Comparison of ENCODE assay signal across 11 mouse cellular contexts in genomic region chr7:125478391-125478984, GRCm38 (mm10). TPM values are rescaled to one million over a fixed set of nuclear protein-coding genes. Genes with fewer than 3 reads are reported as not detected.
DNase-seq lines count a peak whose midpoint lies in the region; ATAC-seq and TF ChIP-seq lines count a peak whose summit lies in the region.
"Had no signal": no experiment of that assay in that cellular context is flagged by ENCODE, and none has a peak within 500 bp of the region (broad histone marks: within the 10 kb centered on the region; RNA-seq: fewer than 3 reads in every experiment).

No protein-coding gene starts in this region.

- H3K36me3 ChIP-seq in heart, embryonic 11.5 days (ENCODE audit: control insufficient read depth, insufficient read depth, low read length), result peaks cover 7% of the 10 kb centered on the region
- peaks cover 46% of the 10 kb centered on the region for H3K36me3 ChIP-seq in heart, embryonic 13.5 days
- no peaks in the 10 kb centered on the region; the same call in 1 of the 2 replicates for H3K36me3 ChIP-seq in liver, adult 2 months (ENCODE audit: control insufficient read depth, insufficient read depth, low read length)
- peaks cover 26% of the 10 kb centered on the region for H3K36me3 ChIP-seq in hindbrain, embryonic 14.5 days (replicated peaks; ENCODE audit: control insufficient read depth, insufficient read depth)
- peaks cover 35% of the 10 kb centered on the region for H3K36me3 ChIP-seq in forebrain, embryonic 13.5 days (ENCODE audit: poor library complexity, severe bottlenecking)

- 70% methylated on average over 7 of the region's 7 CpGs for WGBS in heart, embryonic 11.5 days (ENCODE audit: insufficient replicate concordance)
- WGBS in heart, embryonic 13.5 days, result 70% methylated on average over 7 of the region's 7 CpGs
- 76% methylated on average over 7 of the region's 7 CpGs for WGBS in liver, adult 2 months
- WGBS in hindbrain, embryonic 14.5 days, result 84% methylated on average over 7 of the region's 7 CpGs
- 86% methylated on average over 7 of the region's 7 CpGs for WGBS in forebrain, embryonic 13.5 days

- no peak overlapping the region for H3K9ac ChIP-seq in heart, embryonic 11.5 days (ENCODE audit: low read depth, low read length)
- peak overlapping the region; percentile 58; the same call in 1 of the 2 replicates for H3K9ac ChIP-seq in heart, embryonic 13.5 days
- no peak overlapping the region for H3K9ac ChIP-seq in liver, adult 2 months (ENCODE audit: low read depth, low read length)
- H3K9ac ChIP-seq in hindbrain, embryonic 14.5 days, result no peak overlapping the region
- H3K9ac ChIP-seq in forebrain, embryonic 13.5 days, result no peak overlapping the region

- TF ChIP-seq POLR2A in liver, adult 2 months (IDR thresholded peaks at IDR 0.05; ENCODE audit: extremely low read depth, insufficient read depth, low read length), result no peak

- H3K27me3 ChIP-seq in heart, embryonic 11.5 days (ENCODE audit: control insufficient read depth, insufficient read depth, low read length), result no peaks in the 10 kb centered on the region
- H3K27me3 ChIP-seq in heart, embryonic 13.5 days (replicated peaks), result no peaks in the 10 kb centered on the region
- H3K27me3 ChIP-seq in liver, adult 2 months (ENCODE audit: control insufficient read depth, insufficient read depth, low read length), result no peaks in the 10 kb centered on the region
- H3K27me3 ChIP-seq in hindbrain, embryonic 14.5 days (ENCODE audit: control insufficient read depth, insufficient read depth, low read length), result no peaks in the 10 kb centered on the region
- no peaks in the 10 kb centered on the region for H3K27me3 ChIP-seq in forebrain, embryonic 13.5 days

- peaks cover 32% of the 10 kb centered on the region for H3K4me1 ChIP-seq in heart, embryonic 11.5 days (ENCODE audit: control insufficient read depth, insufficient read depth, low read length)
- H3K4me1 ChIP-seq in heart, embryonic 13.5 days, result peaks cover 56% of the 10 kb centered on the region
- 0 out of 2 replicates have a peak, but pooled peaks cover 1% of the 10 kb centered on the region for H3K4me1 ChIP-seq in liver, adult 2 months (ENCODE audit: control insufficient read depth, insufficient read depth, low read length)
- H3K4me1 ChIP-seq in hindbrain, embryonic 14.5 days (replicated peaks; ENCODE audit: control insufficient read depth, insufficient read depth, low read length), result peaks cover 6% of the 10 kb centered on the region; the same call in 1 of the 2 replicates
- peaks cover 21% of the 10 kb centered on the region for H3K4me1 ChIP-seq in forebrain, embryonic 13.5 days

- H3K27ac ChIP-seq in heart, embryonic 11.5 days (ENCODE audit: low read depth, low read length), result 0 out of 2 replicates have a peak overlapping the region, but pooled peaks have one; percentile 10
- H3K27ac ChIP-seq in heart, embryonic 13.5 days (replicated peaks), result peak overlapping the region; percentile 45; the same call in 1 of the 2 replicates
- H3K27ac ChIP-seq in liver, adult 2 months (replicated peaks; ENCODE audit: insufficient read depth, low read depth, low read length), result no peak overlapping the region; the same call in 1 of the 2 replicates
- H3K27ac ChIP-seq in hindbrain, embryonic 14.5 days, result no peak overlapping the region
- no peak overlapping the region for H3K27ac ChIP-seq in forebrain, embryonic 13.5 days

- no peaks in the 10 kb centered on the region for H3K9me3 ChIP-seq in heart, embryonic 11.5 days (replicated peaks; ENCODE audit: control insufficient read depth, low read length)
- no peaks in the 10 kb centered on the region for H3K9me3 ChIP-seq in heart, embryonic 13.5 days
- H3K9me3 ChIP-seq in hindbrain, embryonic 14.5 days (ENCODE audit: control insufficient read depth, low read length), result no peaks in the 10 kb centered on the region
- H3K9me3 ChIP-seq in forebrain, embryonic 13.5 days (replicated peaks), result no peaks in the 10 kb centered on the region

- H3K79me2 ChIP-seq in liver, adult 2 months (ENCODE audit: control insufficient read depth, insufficient read depth, low read length), result no peaks in the 10 kb centered on the region

- no peak for ATAC-seq in heart, embryonic 11.5 days (replicated peaks; ENCODE audit: insufficient number of reproducible peaks, low FRiP score, low TSS enrichment)
- no peak for ATAC-seq in heart, embryonic 13.5 days (ENCODE audit: extremely low read depth, insufficient number of reproducible peaks, low FRiP score, low TSS enrichment)
- no peak for ATAC-seq in hindbrain, embryonic 14.5 days (ENCODE audit: low FRiP score)
- no peak for ATAC-seq in forebrain, embryonic 13.5 days

- TF ChIP-seq CTCF in liver, adult 2 months (IDR thresholded peaks at IDR 0.05; ENCODE audit: low read depth, low read length), result no peak

- no peak for DNase-seq in heart, adult 8-10 months (ENCODE audit: low spot score)
- peak; percentile 48 for DNase-seq in liver, adult 2 months (ENCODE audit: extremely low read depth, low read depth, low spot score)
- DNase-seq in lung, postnatal 36 days, result peak; percentile 61
- no peak for DNase-seq in cerebellum, adult 11 months
- no peak for DNase-seq in hindbrain, embryonic 14.5 days (ENCODE audit: low spot score)
- DNase-seq: cerebellum, adult 9-11 months; right cerebral cortex, adult 18-20 months; thymus, adult 2 months had no signal

- H3K4me2 ChIP-seq in heart, embryonic 11.5 days, result no peak overlapping the region
- no peak overlapping the region for H3K4me2 ChIP-seq in heart, embryonic 13.5 days
- H3K4me2 ChIP-seq in hindbrain, embryonic 14.5 days (replicated peaks), result no peak overlapping the region
- H3K4me2 ChIP-seq in forebrain, embryonic 13.5 days, result no peak overlapping the region

- H3K4me3 ChIP-seq in heart, embryonic 11.5 days (ENCODE audit: low read depth, low read length), result no peak overlapping the region
- H3K4me3 ChIP-seq in heart, embryonic 13.5 days, result no peak overlapping the region
- no peak overlapping the region for H3K4me3 ChIP-seq in liver, adult 2 months (ENCODE audit: insufficient read depth, low read depth, low read length)
- H3K4me3 ChIP-seq in hindbrain, embryonic 14.5 days (replicated peaks; ENCODE audit: low read length), result no peak overlapping the region
- no peak overlapping the region for H3K4me3 ChIP-seq in forebrain, embryonic 13.5 days

RNA-seq across cellular contexts. Expression of gene Nsmce1, which starts 12.9 kb away (rescaled TPM):
- polyA plus RNA-seq in heart, embryonic 11.5 days (2014; fragmentation: Nextera tagmentation; extraction: Ambion mirVana), result 111 TPM in 2 replicates
- 10 to 100 TPM; 28.9 to 33.1 (median 31.3) TPM for total RNA-seq in heart, adult 8-10 months (2022)
- polyA plus RNA-seq in heart, embryonic 13.5 days (2015; fragmentation: Nextera tagmentation; extraction: Ambion mirVana), result 97.9 and 110 TPM in 2 replicates
- 17.9 and 19.3 TPM in 2 replicates for total RNA-seq in liver, adult 2 months (2014; rRNA removed)
- 17.9 and 19.9 TPM in 2 replicates for polyA plus RNA-seq in liver, adult 2 months (2012; rRNA removed)
- 86.0 and 94.8 TPM in 2 replicates for polyA plus RNA-seq in hindbrain, embryonic 14.5 days (2014; fragmentation: Nextera tagmentation; extraction: Ambion mirVana)
- polyA plus RNA-seq in forebrain, embryonic 13.5 days (2015; fragmentation: Nextera tagmentation; extraction: Ambion mirVana), result 137 TPM in 2 replicates

RNA-seq across cellular contexts. Expression of gene Kdm8, which starts 34.0 kb away (rescaled TPM):
- 7.8 and 7.9 TPM in 2 replicates for polyA plus RNA-seq in heart, embryonic 11.5 days (2014; fragmentation: Nextera tagmentation; extraction: Ambion mirVana)
- total RNA-seq in heart, adult 8-10 months (2022), result 1 to 10 TPM; 3.6 to 6.0 (median 4.0) TPM
- polyA plus RNA-seq in heart, embryonic 13.5 days (2015; fragmentation: Nextera tagmentation; extraction: Ambion mirVana), result 6.7 and 7.7 TPM in 2 replicates
- 1.9 and 2.2 TPM in 2 replicates for total RNA-seq in liver, adult 2 months (2014; rRNA removed)
- polyA plus RNA-seq in liver, adult 2 months (2012; rRNA removed), result 2.0 and 2.4 TPM in 2 replicates
- 4.1 and 5.2 TPM in 2 replicates for polyA plus RNA-seq in hindbrain, embryonic 14.5 days (2014; fragmentation: Nextera tagmentation; extraction: Ambion mirVana)
- polyA plus RNA-seq in forebrain, embryonic 13.5 days (2015; fragmentation: Nextera tagmentation; extraction: Ambion mirVana), result 8.4 TPM in 2 replicates

Comparison
In these comparisons a context has a peak if more than half of its experiments do, and no peak if none do; other contexts are left out.
1. H3K27ac ChIP-seq: peak in heart, embryonic 11.5 days (single experiment) and heart, embryonic 13.5 days (single experiment); none in liver, adult 2 months (single experiment), hindbrain, embryonic 14.5 days (single experiment) and forebrain, embryonic 13.5 days (single experiment).
2. DNase-seq: peak in liver, adult 2 months (single experiment) and lung, postnatal 36 days (single experiment); none in heart, adult 8-10 months (single experiment), cerebellum, adult 11 months (single experiment) and hindbrain, embryonic 14.5 days (single experiment).